Mouse (Mus musculus): ENCODE results near the gene Bzw2.
A peak's percentile ranks its signal among the peaks of the same experiment; 100 is the strongest.

Gene Bzw2

GRCm38 (mm10) chr12:36070231-36070630, 87.6 kb downstream of the Bzw2 start:
- DNase-seq (ENCODE audit: low spot score): no peak

DNA sequence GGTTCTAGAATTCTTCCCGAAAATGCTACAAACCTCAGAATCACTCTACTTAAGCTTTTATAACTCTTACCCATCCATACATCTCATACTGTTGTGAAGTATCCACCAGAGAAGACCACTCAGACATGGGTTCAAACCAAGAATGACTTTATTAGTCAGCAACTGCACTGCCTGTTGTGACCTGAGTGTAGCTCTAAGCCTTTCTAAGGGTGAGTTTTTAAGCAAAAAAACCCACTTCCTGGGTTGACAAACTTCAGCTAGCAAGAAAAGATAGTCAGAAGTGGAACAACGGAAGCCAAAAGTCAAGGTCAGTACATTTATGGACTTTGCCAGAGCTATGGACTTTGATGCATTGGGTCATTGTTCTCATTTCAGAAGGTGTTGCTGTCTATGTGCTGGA, 90.3 kb downstream of the Bzw2 start:
- DNase-seq (ENCODE audit: low spot score): no peak

GRCm38 (mm10) chr12:36065911-36066310, 92.0 kb downstream of the Bzw2 start:
- no peak for DNase-seq (ENCODE audit: low spot score)

- DNase-seq (ENCODE audit: low spot score): no peak
These were observed 100.2 kb downstream of the Bzw2 start for GRCm38 (mm10) chr12:36057699-36058098.

DNA sequence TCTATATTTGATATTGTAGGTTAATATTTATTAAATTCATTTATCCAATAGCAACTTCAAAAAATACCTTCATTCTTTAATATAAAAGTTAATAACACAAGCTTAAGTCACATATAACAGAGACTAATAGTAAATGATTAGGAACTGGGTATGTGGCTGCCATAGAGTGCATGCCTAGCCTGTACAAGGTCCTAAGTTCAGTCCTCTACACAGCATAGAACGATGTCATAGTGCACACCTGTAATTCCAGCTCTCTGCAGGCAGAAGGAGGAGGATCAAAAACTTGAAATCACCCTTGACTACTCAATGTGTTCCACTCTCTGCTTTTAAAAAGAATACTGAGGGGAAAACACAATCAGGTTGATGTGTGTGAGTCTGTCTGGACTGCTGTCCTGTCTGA, 107.6 kb downstream of the Bzw2 start:
- no peak for DNase-seq (ENCODE audit: low spot score)

DNA sequence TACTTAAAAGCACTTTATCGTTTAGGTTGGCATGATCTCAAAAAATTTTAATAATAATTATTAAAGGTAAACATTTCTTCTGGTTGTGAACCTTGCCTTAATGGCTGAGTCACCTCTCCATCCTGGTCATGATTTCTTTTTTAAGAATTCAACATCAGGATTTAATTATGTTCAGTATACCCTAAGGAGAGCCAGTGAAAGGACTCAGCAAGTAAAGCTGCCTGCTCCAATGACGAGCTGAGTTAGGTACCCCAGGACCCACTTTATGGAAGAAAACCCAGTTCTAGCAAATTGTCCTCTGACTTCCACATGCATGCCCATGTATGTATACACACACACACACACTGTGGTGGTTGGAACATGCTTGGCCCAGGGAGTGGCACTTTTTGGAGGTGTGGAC, 110.3 kb downstream of the Bzw2 start:
- no peak for DNase-seq (ENCODE audit: low spot score)

- no peak for DNase-seq (ENCODE audit: low spot score)
These were observed 111.7 kb downstream of the Bzw2 start for GRCm38 (mm10) chr12:36046196-36046595.

GRCm38 (mm10) chr12:36044691-36045090, 113.2 kb downstream of the Bzw2 start:
- no peak for DNase-seq (ENCODE audit: low spot score)

- peak; percentile 75 for DNase-seq (ENCODE audit: low spot score)
These were observed 115.5 kb downstream of the Bzw2 start, which contains the start of gene Tspan13 for GRCm38 (mm10) chr12:36042348-36042778. TSS of gene Tspan13 (minus strand) at chr12:36042500.
